13 mouse cellular contexts compared by ENCODE assay signal in the genomic region with DNA sequence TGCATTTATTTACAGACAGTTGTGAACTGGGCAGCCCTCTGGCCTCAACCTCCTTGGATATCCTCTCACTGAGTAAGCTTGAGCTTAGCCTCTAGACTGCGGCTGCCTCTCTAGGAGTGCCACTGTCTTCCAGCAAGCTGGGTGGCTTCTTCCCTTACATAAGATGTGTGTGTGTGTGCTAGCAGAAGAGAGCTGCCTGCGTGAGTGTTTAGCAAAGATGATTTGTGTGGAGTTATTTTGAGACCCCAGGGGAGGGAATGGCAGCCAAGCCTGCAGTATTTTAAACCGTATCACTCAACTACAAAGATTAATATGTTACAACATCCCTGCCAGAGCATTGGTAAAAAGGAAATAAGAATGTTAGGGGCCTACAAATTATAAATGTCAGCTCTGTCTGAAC. TPM values are rescaled to one million over a fixed set of nuclear protein-coding genes. Genes with fewer than 3 reads are reported as not detected.
DNase-seq lines count a peak whose midpoint lies in the region; ATAC-seq and TF ChIP-seq lines count a peak whose summit lies in the region.
"Had no signal": no experiment of that assay in that cellular context is flagged by ENCODE, and none has a peak within 500 bp of the region (broad histone marks: within the 10 kb centered on the region; RNA-seq: fewer than 3 reads in every experiment).

No protein-coding gene starts in this region.

- H3K36me3 ChIP-seq in heart, embryonic 16.5 days (ENCODE audit: control insufficient read depth, insufficient read depth): no peaks in the 10 kb centered on the region
- H3K36me3 ChIP-seq in limb, embryonic 14.5 days (ENCODE audit: control insufficient read depth, insufficient read depth, low read length): no peaks in the 10 kb centered on the region
- H3K36me3 ChIP-seq in limb, embryonic 10.5 days: no peaks in the 10 kb centered on the region
- H3K36me3 ChIP-seq in hindbrain, embryonic 16.5 days (ENCODE audit: control insufficient read depth, insufficient read depth, low read length): no peaks in the 10 kb centered on the region
- H3K36me3 ChIP-seq in neural tube, embryonic 15.5 days: no peaks in the 10 kb centered on the region
- H3K36me3 ChIP-seq in liver, embryonic 12.5 days: 0 out of 2 replicates have a peak, but pooled peaks cover 7% of the 10 kb centered on the region
- H3K36me3 ChIP-seq: embryonic facial prominence, embryonic 15.5 days had no signal

- H3K27ac ChIP-seq in heart, embryonic 16.5 days (ENCODE audit: low read length): peak overlapping the region; percentile 39
- no peak overlapping the region for H3K27ac ChIP-seq in limb, embryonic 14.5 days (replicated peaks; ENCODE audit: low read depth, low read length)
- H3K27ac ChIP-seq in limb, embryonic 10.5 days: no peak overlapping the region
- H3K27ac ChIP-seq in hindbrain, embryonic 16.5 days (ENCODE audit: low read depth, low read length): no peak overlapping the region
- 0 out of 2 replicates have a peak overlapping the region, but pooled peaks have one; percentile 11 for H3K27ac ChIP-seq in neural tube, embryonic 15.5 days (replicated peaks)
- H3K27ac ChIP-seq in liver, embryonic 12.5 days: no peak overlapping the region
- H3K27ac ChIP-seq: embryonic facial prominence, embryonic 15.5 days; stomach, postnatal 0 days had no signal

- no peaks in the 10 kb centered on the region for H3K27me3 ChIP-seq in heart, embryonic 16.5 days (ENCODE audit: control insufficient read depth, insufficient read depth, low read length)
- no peaks in the 10 kb centered on the region for H3K27me3 ChIP-seq in limb, embryonic 14.5 days (ENCODE audit: control insufficient read depth, insufficient read depth, low read length)
- H3K27me3 ChIP-seq in limb, embryonic 10.5 days (ENCODE audit: low read depth, poor library complexity, severe bottlenecking): no peaks in the 10 kb centered on the region
- no peaks in the 10 kb centered on the region for H3K27me3 ChIP-seq in hindbrain, embryonic 16.5 days (replicated peaks; ENCODE audit: control insufficient read depth, insufficient read depth, low read length)
- no peaks in the 10 kb centered on the region for H3K27me3 ChIP-seq in neural tube, embryonic 15.5 days (replicated peaks)
- no peaks in the 10 kb centered on the region for H3K27me3 ChIP-seq in liver, embryonic 12.5 days (replicated peaks)
- H3K27me3 ChIP-seq: embryonic facial prominence, embryonic 15.5 days had no signal

- no peak overlapping the region for H3K4me2 ChIP-seq in heart, embryonic 16.5 days (ENCODE audit: low read depth, low read length)
- no peak overlapping the region for H3K4me2 ChIP-seq in limb, embryonic 14.5 days (replicated peaks; ENCODE audit: low read depth, low read length, severe bottlenecking)
- no peak overlapping the region for H3K4me2 ChIP-seq in hindbrain, embryonic 16.5 days (ENCODE audit: low read length)
- no peak overlapping the region for H3K4me2 ChIP-seq in neural tube, embryonic 15.5 days
- H3K4me2 ChIP-seq in liver, embryonic 12.5 days: no peak overlapping the region
- H3K4me2 ChIP-seq: embryonic facial prominence, embryonic 15.5 days had no signal

- DNase-seq in heart, postnatal 4 days: no peak
- DNase-seq in limb, embryonic 14.5 days (ENCODE audit: low spot score): no peak
- no peak for DNase-seq in limb, embryonic 10.5 days (ENCODE audit: low spot score)
- DNase-seq: cerebellum, adult 9-10 months; lung, postnatal 36 days had no signal

- H3K4me3 ChIP-seq in heart, embryonic 16.5 days (ENCODE audit: low read length): no peak overlapping the region
- H3K4me3 ChIP-seq in limb, embryonic 14.5 days (replicated peaks; ENCODE audit: low read length): no peak overlapping the region
- H3K4me3 ChIP-seq in limb, embryonic 10.5 days: no peak overlapping the region
- no peak overlapping the region for H3K4me3 ChIP-seq in hindbrain, embryonic 16.5 days (ENCODE audit: low read length)
- H3K4me3 ChIP-seq in neural tube, embryonic 15.5 days (replicated peaks): no peak overlapping the region
- no peak overlapping the region for H3K4me3 ChIP-seq in liver, embryonic 12.5 days
- H3K4me3 ChIP-seq: embryonic facial prominence, embryonic 15.5 days had no signal

- no peak for TF ChIP-seq POLR2A in limb, embryonic 14.5 days (IDR thresholded peaks at IDR 0.05; ENCODE audit: borderline replicate concordance, extremely low read depth, insufficient read depth, insufficient read length)

- WGBS in heart, embryonic 16.5 days: 30% methylated on average over 3 of the region's 3 CpGs
- WGBS in limb, embryonic 14.5 days: 72% methylated on average over 3 of the region's 3 CpGs
- WGBS in limb, embryonic 10.5 days: 87% methylated on average over 3 of the region's 3 CpGs
- WGBS in hindbrain, embryonic 16.5 days: 52% methylated on average over 3 of the region's 3 CpGs
- WGBS in neural tube, embryonic 15.5 days: 47% methylated on average over 3 of the region's 3 CpGs
- 73% methylated on average over 3 of the region's 3 CpGs for WGBS in liver, embryonic 12.5 days (ENCODE audit: insufficient replicate concordance)

- H3K4me1 ChIP-seq in heart, embryonic 16.5 days (ENCODE audit: control insufficient read depth, insufficient read depth, low read length): peaks cover 22% of the 10 kb centered on the region
- peaks cover 4% of the 10 kb centered on the region; the same call in 1 of the 2 replicates for H3K4me1 ChIP-seq in limb, embryonic 14.5 days (ENCODE audit: control insufficient read depth, insufficient read depth, low read length)
- no peaks in the 10 kb centered on the region for H3K4me1 ChIP-seq in limb, embryonic 10.5 days
- H3K4me1 ChIP-seq in hindbrain, embryonic 16.5 days (ENCODE audit: control insufficient read depth, insufficient read depth, low read depth, low read length): no peaks in the 10 kb centered on the region
- H3K4me1 ChIP-seq in neural tube, embryonic 15.5 days: peaks cover 6% of the 10 kb centered on the region; the same call in 1 of the 2 replicates
- peaks cover 15% of the 10 kb centered on the region for H3K4me1 ChIP-seq in liver, embryonic 12.5 days

- no peak overlapping the region for H3K9ac ChIP-seq in heart, embryonic 16.5 days (ENCODE audit: low read length)
- H3K9ac ChIP-seq in limb, embryonic 14.5 days (ENCODE audit: low read depth, low read length, severe bottlenecking): no peak overlapping the region
- H3K9ac ChIP-seq in hindbrain, embryonic 16.5 days (ENCODE audit: low read depth, low read length): no peak overlapping the region
- no peak overlapping the region for H3K9ac ChIP-seq in neural tube, embryonic 15.5 days (replicated peaks)
- no peak overlapping the region for H3K9ac ChIP-seq in liver, embryonic 12.5 days
- H3K9ac ChIP-seq: embryonic facial prominence, embryonic 15.5 days had no signal

- H3K9me3 ChIP-seq in heart, embryonic 16.5 days (replicated peaks; ENCODE audit: control insufficient read depth, low read length): no peaks in the 10 kb centered on the region
- H3K9me3 ChIP-seq in limb, embryonic 14.5 days (ENCODE audit: control insufficient read depth, low read length): no peaks in the 10 kb centered on the region
- no peaks in the 10 kb centered on the region for H3K9me3 ChIP-seq in limb, embryonic 10.5 days (replicated peaks)
- no peaks in the 10 kb centered on the region for H3K9me3 ChIP-seq in hindbrain, embryonic 16.5 days (ENCODE audit: control insufficient read depth, low read length)
- no peaks in the 10 kb centered on the region for H3K9me3 ChIP-seq in neural tube, embryonic 15.5 days (replicated peaks)
- H3K9me3 ChIP-seq in liver, embryonic 12.5 days (replicated peaks): no peaks in the 10 kb centered on the region
- H3K9me3 ChIP-seq: embryonic facial prominence, embryonic 15.5 days had no signal

- peak; percentile 37; the same call in 1 of the 2 replicates for ATAC-seq in heart, embryonic 16.5 days (replicated peaks; ENCODE audit: extremely low read depth, insufficient read depth, low FRiP score)
- ATAC-seq in limb, embryonic 14.5 days (ENCODE audit: low FRiP score, low read depth): peak; percentile 37; the same call in 1 of the 2 replicates
- peak; percentile 48; the same call in 1 of the 2 replicates for ATAC-seq in hindbrain, embryonic 16.5 days
- 0 out of 2 replicates have a peak, but pooled peaks have one; percentile 41 for ATAC-seq in neural tube, embryonic 15.5 days (ENCODE audit: low FRiP score)
- no peak for ATAC-seq in megakaryocyte progenitor cell, adult 5-6 weeks (replicated peaks; ENCODE audit: poor library complexity)
- ATAC-seq in liver, embryonic 12.5 days: no peak
- ATAC-seq: CD4-positive, CD25-positive, alpha-beta regulatory T cell, adult 4 months had no signal

RNA-seq across cellular contexts. Expression of a gene that starts 49.9 kb away (rescaled TPM):
- polyA plus RNA-seq in heart, embryonic 16.5 days (2015; fragmentation: Nextera tagmentation; extraction: Ambion mirVana): 0.22 and 0.27 TPM in 2 replicates
- total RNA-seq in heart, postnatal 4 days (2021): 1 to 10 TPM; 1.2 to 1.6 TPM
- 0.99 and 1.0 TPM in 2 replicates for polyA plus RNA-seq in limb, embryonic 14.5 days (2012; rRNA removed)
- polyA plus RNA-seq in limb, embryonic 14.5 days (2014; fragmentation: Nextera tagmentation; extraction: Ambion mirVana): 0.61 TPM in 2 replicates
- polyA plus RNA-seq in limb, embryonic 10.5 days (2016; fragmentation: Nextera tagmentation; extraction: Ambion mirVana): 0.16 and 0.36 TPM in 2 replicates
- polyA plus RNA-seq in hindbrain, embryonic 16.5 days (2015; fragmentation: Nextera tagmentation; extraction: Ambion mirVana): 7.2 and 7.4 TPM in 2 replicates
- 7.2 and 8.5 TPM in 2 replicates for polyA plus RNA-seq in neural tube, embryonic 15.5 days (2015; fragmentation: Nextera tagmentation; extraction: Ambion mirVana)
- total RNA-seq in megakaryocyte progenitor cell, adult 5-6 weeks (2015): not detected in 2 replicates
- total RNA-seq in megakaryocyte progenitor cell, adult 5-6 weeks (2017): 0.61 TPM in 1 of 2 replicates, not detected in the other
- 0.16 and 0.30 TPM in 2 replicates for polyA plus RNA-seq in liver, embryonic 12.5 days (2016; fragmentation: Nextera tagmentation; extraction: Ambion mirVana)

Comparison
In these comparisons a context has a peak if more than half of its experiments do, and no peak if none do; other contexts are left out.
1. ATAC-seq: peak in heart, embryonic 16.5 days (single experiment), limb, embryonic 14.5 days (single experiment), hindbrain, embryonic 16.5 days (single experiment) and neural tube, embryonic 15.5 days (single experiment); none in megakaryocyte progenitor cell, adult 5-6 weeks (single experiment) and liver, embryonic 12.5 days (single experiment).
2. H3K27ac ChIP-seq: peak in heart, embryonic 16.5 days (single experiment) and neural tube, embryonic 15.5 days (single experiment); none in limb, embryonic 14.5 days (single experiment), limb, embryonic 10.5 days (single experiment), hindbrain, embryonic 16.5 days (single experiment) and liver, embryonic 12.5 days (single experiment).